Mouse (Mus musculus): Measurements from ENCODE around the gene Nadsyn1. TPM values are rescaled to one million over a fixed set of nuclear protein-coding genes. Genes with fewer than 3 reads are reported as not detected.

Gene Nadsyn1
- polyA plus RNA-seq, 1 experiment, result 12.3 TPM

- Histone ChIP-seq H3K27me3 (ENCODE audit: control insufficient read depth, insufficient read depth, low read length, poor library complexity, severe bottlenecking) (no peaks in the 10 kb centered on the region), H3K4me3 (ENCODE audit: low read depth, low read length) (no peak overlapping the region), H3K9ac (ENCODE audit: low read depth, poor library complexity, severe bottlenecking) (no peak overlapping the region), H3K36me3 (ENCODE audit: control insufficient read depth, insufficient read depth, low read length, poor library complexity, severe bottlenecking) (no peaks in the 10 kb centered on the region), H3K27ac (ENCODE audit: insufficient read depth, low read length) (no peak overlapping the region), H3K4me1 (ENCODE audit: control insufficient read depth, insufficient read depth, low read length) (no peaks in the 10 kb centered on the region), H3K9me3 (replicated peaks; ENCODE audit: control insufficient read depth, insufficient read depth, low read length, poor library complexity, severe bottlenecking) (no peaks in the 10 kb centered on the region)
- TF ChIP-seq POLR2A (IDR thresholded peaks at IDR 0.05; ENCODE audit: insufficient read depth, low read length) (no peak), CTCF (IDR thresholded peaks at IDR 0.05; ENCODE audit: low read depth, low read length) (peak; percentile 34)
Observed at GRCm38 (mm10) chr7:143763794-143764193, 58.9 kb downstream of the Nadsyn1 start.

- TF ChIP-seq POLR2A (IDR thresholded peaks at IDR 0.05; ENCODE audit: insufficient read depth, low read length) (no peak), CTCF (IDR thresholded peaks at IDR 0.05; ENCODE audit: low read depth, low read length) (no peak), EP300 (IDR thresholded peaks at IDR 0.05; ENCODE audit: insufficient read depth, low read depth, low read length) (no peak)
- Histone ChIP-seq H3K9me3 (replicated peaks; ENCODE audit: control insufficient read depth, insufficient read depth, low read length, poor library complexity, severe bottlenecking) (no peaks in the 10 kb centered on the region), H3K4me1 (ENCODE audit: control insufficient read depth, insufficient read depth, low read length) (no peaks in the 10 kb centered on the region), H3K9ac (ENCODE audit: low read depth, poor library complexity, severe bottlenecking) (no peak overlapping the region), H3K27me3 (ENCODE audit: control insufficient read depth, insufficient read depth, low read length, poor library complexity, severe bottlenecking) (no peaks in the 10 kb centered on the region), H3K4me3 (ENCODE audit: low read depth, low read length) (no peak overlapping the region), H3K36me3 (ENCODE audit: control insufficient read depth, insufficient read depth, low read length, poor library complexity, severe bottlenecking) (no peaks in the 10 kb centered on the region), H3K27ac (ENCODE audit: insufficient read depth, low read length) (no peak overlapping the region)
Observed at GRCm38 (mm10) chr7:143758956-143759355, 63.7 kb downstream of the Nadsyn1 start.

- no peaks in the 10 kb centered on the region for H3K4me1 ChIP-seq (ENCODE audit: control insufficient read depth, insufficient read depth, low read length)
- no peaks in the 10 kb centered on the region for H3K27me3 ChIP-seq (ENCODE audit: control insufficient read depth, insufficient read depth, low read length, poor library complexity, severe bottlenecking)
- TF ChIP-seq EP300 (IDR thresholded peaks at IDR 0.05; ENCODE audit: insufficient read depth, low read depth, low read length), result no peak
- H3K9ac ChIP-seq (ENCODE audit: low read depth, poor library complexity, severe bottlenecking), result no peak overlapping the region
- H3K36me3 ChIP-seq (ENCODE audit: control insufficient read depth, insufficient read depth, low read length, poor library complexity, severe bottlenecking), result no peaks in the 10 kb centered on the region
- no peak overlapping the region for H3K27ac ChIP-seq (ENCODE audit: insufficient read depth, low read length)
- H3K4me3 ChIP-seq (ENCODE audit: low read depth, low read length), result no peak overlapping the region
- H3K9me3 ChIP-seq (replicated peaks; ENCODE audit: control insufficient read depth, insufficient read depth, low read length, poor library complexity, severe bottlenecking), result no peaks in the 10 kb centered on the region
Observed at GRCm38 (mm10) chr7:143757696-143758095, 65.0 kb downstream of the Nadsyn1 start.

- TF ChIP-seq CTCF (IDR thresholded peaks at IDR 0.05; ENCODE audit: low read depth, low read length), result no peak
- no peak for TF ChIP-seq POLR2A (IDR thresholded peaks at IDR 0.05; ENCODE audit: insufficient read depth, low read length)
- no peak for TF ChIP-seq EP300 (IDR thresholded peaks at IDR 0.05; ENCODE audit: insufficient read depth, low read depth, low read length)
- no peaks in the 10 kb centered on the region for H3K27me3 ChIP-seq (ENCODE audit: control insufficient read depth, insufficient read depth, low read length, poor library complexity, severe bottlenecking)
- no peak overlapping the region for H3K27ac ChIP-seq (ENCODE audit: insufficient read depth, low read length)
- no peak overlapping the region for H3K9ac ChIP-seq (ENCODE audit: low read depth, poor library complexity, severe bottlenecking)
- no peaks in the 10 kb centered on the region for H3K9me3 ChIP-seq (replicated peaks; ENCODE audit: control insufficient read depth, insufficient read depth, low read length, poor library complexity, severe bottlenecking)
- no peaks in the 10 kb centered on the region for H3K4me1 ChIP-seq (ENCODE audit: control insufficient read depth, insufficient read depth, low read length)
- no peaks in the 10 kb centered on the region for H3K36me3 ChIP-seq (ENCODE audit: control insufficient read depth, insufficient read depth, low read length, poor library complexity, severe bottlenecking)
- H3K4me3 ChIP-seq (ENCODE audit: low read depth, low read length), result peak overlapping the region; percentile 9; the same call in 1 of the 2 replicates
Observed at GRCm38 (mm10) chr7:143757027-143757390, 65.6 kb downstream of the Nadsyn1 start.

GRCm38 (mm10) chr7:143756125-143757026 lies 66.3 kb downstream of the Nadsyn1 start, which contains the start of gene Osbpl5:
Gene Osbpl5, minus strand, starts transcription at chr7:143756985.
- Histone ChIP-seq H3K36me3 (ENCODE audit: control insufficient read depth, insufficient read depth, low read length, poor library complexity, severe bottlenecking) (no peaks in the 10 kb centered on the region), H3K4me1 (ENCODE audit: control insufficient read depth, insufficient read depth, low read length) (no peaks in the 10 kb centered on the region), H3K27ac (ENCODE audit: insufficient read depth, low read length) (no peak within 1 kb of the TSS), H3K9me3 (replicated peaks; ENCODE audit: control insufficient read depth, insufficient read depth, low read length, poor library complexity, severe bottlenecking) (no peaks in the 10 kb centered on the region), H3K27me3 (ENCODE audit: control insufficient read depth, insufficient read depth, low read length, poor library complexity, severe bottlenecking) (no peaks in the 10 kb centered on the region), H3K4me3 (ENCODE audit: low read depth, low read length) (peak within 1 kb of the TSS; percentile 32), H3K9ac (ENCODE audit: low read depth, poor library complexity, severe bottlenecking) (no peak within 1 kb of the TSS)
- TF ChIP-seq CTCF (IDR thresholded peaks at IDR 0.05; ENCODE audit: low read depth, low read length) (no peak), POLR2A (IDR thresholded peaks at IDR 0.05; ENCODE audit: insufficient read depth, low read length) (no peak), EP300 (IDR thresholded peaks at IDR 0.05; ENCODE audit: insufficient read depth, low read depth, low read length) (no peak)

GRCm38 (mm10) chr7:143755357-143756124 lies 67.1 kb downstream of the Nadsyn1 start:
- Histone ChIP-seq H3K9me3 (replicated peaks; ENCODE audit: control insufficient read depth, insufficient read depth, low read length, poor library complexity, severe bottlenecking) (no peaks in the 10 kb centered on the region), H3K9ac (ENCODE audit: low read depth, poor library complexity, severe bottlenecking) (no peak overlapping the region), H3K27ac (ENCODE audit: insufficient read depth, low read length) (no peak overlapping the region), H3K4me3 (ENCODE audit: low read depth, low read length) (no peak overlapping the region), H3K27me3 (ENCODE audit: control insufficient read depth, insufficient read depth, low read length, poor library complexity, severe bottlenecking) (no peaks in the 10 kb centered on the region), H3K36me3 (ENCODE audit: control insufficient read depth, insufficient read depth, low read length, poor library complexity, severe bottlenecking) (no peaks in the 10 kb centered on the region), H3K4me1 (ENCODE audit: control insufficient read depth, insufficient read depth, low read length) (no peaks in the 10 kb centered on the region)
- TF ChIP-seq EP300 (IDR thresholded peaks at IDR 0.05; ENCODE audit: insufficient read depth, low read depth, low read length) (no peak), CTCF (IDR thresholded peaks at IDR 0.05; ENCODE audit: low read depth, low read length) (no peak), POLR2A (IDR thresholded peaks at IDR 0.05; ENCODE audit: insufficient read depth, low read length) (no peak)

Measured in ES-Bruce4 (cell line).